Mouse (Mus musculus): ENCODE data around the gene Klk1b1. TPM values are rescaled to one million over a fixed set of nuclear protein-coding genes. Genes with fewer than 3 reads are reported as not detected.
"Not testable (repeated sequence)": the region's sequence is repeated elsewhere in the genome, so short reads cannot be mapped to it uniquely, and the experiment has no call there.

Klk1b1 gene
- polyA plus RNA-seq, 1 experiment from 2014 or later, result not detected

GRCm38 (mm10) chr7:43936551-43936950 is 30.0 kb upstream of the Klk1b1 start:
- Histone ChIP-seq H3K9me3 (no peaks in the 10 kb centered on the region), H3K9ac (no peak overlapping the region), H3K27ac (no peak overlapping the region), H3K36me3 (no peaks in the 10 kb centered on the region), H3K4me1 (no peaks in the 10 kb centered on the region), H3K4me3 (no peak overlapping the region), H3K27me3 (no peaks in the 10 kb centered on the region), H3K4me2 (replicated peaks) (no peak overlapping the region)
- 85% methylated on average over 14 of the region's 14 CpGs for WGBS
- no peak for ATAC-seq (ENCODE audit: insufficient number of reproducible peaks, insufficient read depth, low FRiP score, low TSS enrichment)

- H3K4me3 ChIP-seq; H3K27ac ChIP-seq; H3K4me1 ChIP-seq; H3K9ac ChIP-seq; H3K4me2 ChIP-seq (replicated peaks); H3K9me3 ChIP-seq; H3K27me3 ChIP-seq; H3K36me3 ChIP-seq; ATAC-seq (ENCODE audit: insufficient number of reproducible peaks, insufficient read depth, low FRiP score, low TSS enrichment): not testable (repeated sequence)
- WGBS, result 73% methylated on average over 3 of the region's 3 CpGs
These were observed 24.3 kb upstream of the Klk1b1 start for GRCm38 (mm10) chr7:43942293-43942692.

GRCm38 (mm10) chr7:43944727-43945264 is 21.8 kb upstream of the Klk1b1 start:
- 84% methylated on average over 3 of the region's 3 CpGs for WGBS
- Histone ChIP-seq H3K4me3 (no peak overlapping the region), H3K4me1 (no peaks in the 10 kb centered on the region), H3K4me2 (replicated peaks) (no peak overlapping the region), H3K9me3 (no peaks in the 10 kb centered on the region), H3K27ac (no peak overlapping the region), H3K36me3 (no peaks in the 10 kb centered on the region), H3K27me3 (no peaks in the 10 kb centered on the region), H3K9ac (no peak overlapping the region)
- no peak for ATAC-seq (ENCODE audit: insufficient number of reproducible peaks, insufficient read depth, low FRiP score, low TSS enrichment)

GRCm38 (mm10) chr7:43950364-43950763 is 16.2 kb upstream of the Klk1b1 start, which contains the start of gene Klk1b8:
Klk1b8 (plus strand) TSS chr7:43950664.
- no peaks in the 10 kb centered on the region for H3K4me1 ChIP-seq
- no peak within 1 kb of the TSS for H3K4me3 ChIP-seq
- 95% methylated on average over 2 of the region's 2 CpGs for WGBS
- H3K27ac ChIP-seq, result no peak within 1 kb of the TSS
- H3K27me3 ChIP-seq, result no peaks in the 10 kb centered on the region
- H3K9me3 ChIP-seq, result no peaks in the 10 kb centered on the region
- no peak within 1 kb of the TSS for H3K9ac ChIP-seq
- H3K4me2 ChIP-seq (replicated peaks), result no peak within 1 kb of the TSS
- no peaks in the 10 kb centered on the region for H3K36me3 ChIP-seq
- ATAC-seq (ENCODE audit: insufficient number of reproducible peaks, insufficient read depth, low FRiP score, low TSS enrichment), result no peak

- Histone ChIP-seq H3K4me3 (no peak overlapping the region), H3K27me3 (no peaks in the 10 kb centered on the region), H3K4me2 (replicated peaks) (no peak overlapping the region), H3K36me3 (no peaks in the 10 kb centered on the region), H3K27ac (no peak overlapping the region), H3K4me1 (no peaks in the 10 kb centered on the region), H3K9ac (no peak overlapping the region), H3K9me3 (no peaks in the 10 kb centered on the region)
- ATAC-seq (ENCODE audit: insufficient number of reproducible peaks, insufficient read depth, low FRiP score, low TSS enrichment), result no peak
- WGBS, result 62% methylated on average over 4 of the region's 4 CpGs
These were observed 13.8 kb upstream of the Klk1b1 start for GRCm38 (mm10) chr7:43952703-43953102.

GRCm38 (mm10) chr7:43967058-43967457 is 507 bp downstream of the Klk1b1 start:
- no peaks in the 10 kb centered on the region for H3K27me3 ChIP-seq
- 80% methylated on average over 3 of the region's 3 CpGs for WGBS
- no peaks in the 10 kb centered on the region for H3K36me3 ChIP-seq
- H3K4me2 ChIP-seq (replicated peaks), result no peak overlapping the region
- H3K4me3 ChIP-seq, result no peak overlapping the region
- no peak for ATAC-seq (ENCODE audit: insufficient number of reproducible peaks, insufficient read depth, low FRiP score, low TSS enrichment)
- H3K9ac ChIP-seq, result no peak overlapping the region
- no peaks in the 10 kb centered on the region for H3K9me3 ChIP-seq
- H3K27ac ChIP-seq, result no peak overlapping the region
- H3K4me1 ChIP-seq, result no peaks in the 10 kb centered on the region

GRCm38 (mm10) chr7:43967612-43968011 is 1.1 kb downstream of the Klk1b1 start:
- ATAC-seq (ENCODE audit: insufficient number of reproducible peaks, insufficient read depth, low FRiP score, low TSS enrichment), result no peak
- H3K9ac ChIP-seq, result no peak overlapping the region
- H3K4me1 ChIP-seq, result no peaks in the 10 kb centered on the region
- no peaks in the 10 kb centered on the region for H3K9me3 ChIP-seq
- H3K27me3 ChIP-seq, result no peaks in the 10 kb centered on the region
- no peak overlapping the region for H3K4me2 ChIP-seq (replicated peaks)
- no peak overlapping the region for H3K4me3 ChIP-seq
- no peaks in the 10 kb centered on the region for H3K36me3 ChIP-seq
- WGBS, result 82% methylated on average over 2 of the region's 2 CpGs
- no peak overlapping the region for H3K27ac ChIP-seq

GRCm38 (mm10) chr7:43975761-43976160 is 9.2 kb downstream of the Klk1b1 start, which contains the start of gene Klk1b9:
Klk1b9 (plus strand) TSS chr7:43976061.
- H3K9me3 ChIP-seq; ATAC-seq (ENCODE audit: insufficient number of reproducible peaks, insufficient read depth, low FRiP score, low TSS enrichment); H3K4me2 ChIP-seq (replicated peaks); H3K27me3 ChIP-seq; H3K27ac ChIP-seq; H3K4me3 ChIP-seq; H3K36me3 ChIP-seq; H3K9ac ChIP-seq; H3K4me1 ChIP-seq: not testable (repeated sequence)
- 65% methylated on average over 1 of the region's 1 CpGs for WGBS

- ATAC-seq (ENCODE audit: insufficient number of reproducible peaks, insufficient read depth, low FRiP score, low TSS enrichment), result no peak
- no peak overlapping the region for H3K9ac ChIP-seq
- no peak overlapping the region for H3K4me2 ChIP-seq (replicated peaks)
- no peak overlapping the region for H3K4me3 ChIP-seq
- H3K4me1 ChIP-seq, result no peaks in the 10 kb centered on the region
- no peak overlapping the region for H3K27ac ChIP-seq
- no peaks in the 10 kb centered on the region for H3K27me3 ChIP-seq
- no peaks in the 10 kb centered on the region for H3K36me3 ChIP-seq
- no peaks in the 10 kb centered on the region for H3K9me3 ChIP-seq
These were observed 19.1 kb downstream of the Klk1b1 start for GRCm38 (mm10) chr7:43985657-43986056.

GRCm38 (mm10) chr7:43994821-43995220 is 28.3 kb downstream of the Klk1b1 start:
- H3K36me3 ChIP-seq; H3K4me3 ChIP-seq; ATAC-seq (ENCODE audit: insufficient number of reproducible peaks, insufficient read depth, low FRiP score, low TSS enrichment); H3K27me3 ChIP-seq; H3K9ac ChIP-seq; H3K9me3 ChIP-seq; H3K4me2 ChIP-seq (replicated peaks); H3K27ac ChIP-seq; H3K4me1 ChIP-seq: not testable (repeated sequence)
- 69% methylated on average over 1 of the region's 1 CpGs for whole genome bisulfite sequencing

- H3K9ac ChIP-seq; H3K27me3 ChIP-seq; ATAC-seq (ENCODE audit: insufficient number of reproducible peaks, insufficient read depth, low FRiP score, low TSS enrichment); H3K36me3 ChIP-seq; H3K4me2 ChIP-seq (replicated peaks); H3K9me3 ChIP-seq; H3K4me3 ChIP-seq; H3K27ac ChIP-seq; H3K4me1 ChIP-seq: not testable (repeated sequence)
- 82% methylated on average over 4 of the region's 4 CpGs for WGBS
These were observed 29.0 kb downstream of the Klk1b1 start, which contains the start of gene Klk1b11 for GRCm38 (mm10) chr7:43995577-43995976. Klk1b11 (plus strand) TSS chr7:43995877.

- no peak for ATAC-seq (ENCODE audit: insufficient number of reproducible peaks, insufficient read depth, low FRiP score, low TSS enrichment)
- Histone ChIP-seq H3K4me1 (no peaks in the 10 kb centered on the region), H3K4me2 (replicated peaks) (no peak overlapping the region), H3K27ac (no peak overlapping the region), H3K27me3 (no peaks in the 10 kb centered on the region), H3K9ac (no peak overlapping the region), H3K4me3 (no peak overlapping the region), H3K9me3 (no peaks in the 10 kb centered on the region), H3K36me3 (no peaks in the 10 kb centered on the region)
These were observed 38.3 kb downstream of the Klk1b1 start for GRCm38 (mm10) chr7:44004847-44005246.

- H3K4me3 ChIP-seq; H3K27ac ChIP-seq; ATAC-seq (ENCODE audit: insufficient number of reproducible peaks, insufficient read depth, low FRiP score, low TSS enrichment); H3K9me3 ChIP-seq; H3K4me2 ChIP-seq (replicated peaks); H3K27me3 ChIP-seq; H3K4me1 ChIP-seq; H3K9ac ChIP-seq; H3K36me3 ChIP-seq: not testable (repeated sequence)
These were observed 45.3 kb downstream of the Klk1b1 start, which contains the start of gene Klk1b26 for GRCm38 (mm10) chr7:44011868-44012267. Klk1b26 (plus strand) TSS chr7:44012168.
